ENCODE assay signal across 8 mouse cellular contexts in the genomic region with DNA sequence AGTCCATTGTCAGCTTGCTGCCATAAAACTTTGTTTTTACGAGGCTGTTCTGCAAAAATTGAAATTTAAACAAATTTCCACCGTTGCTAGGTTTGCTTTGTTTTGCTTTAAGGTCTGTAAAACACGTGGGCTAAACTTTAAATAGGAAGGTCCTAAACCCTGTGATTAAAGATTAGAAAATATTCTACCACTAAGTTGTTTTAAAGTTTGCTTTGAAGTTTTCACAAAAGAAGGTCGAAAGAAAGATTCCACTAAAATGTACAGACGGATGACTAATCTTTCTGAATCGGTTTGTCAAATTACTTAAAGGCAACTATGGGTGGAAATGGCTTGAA. TPM values are rescaled to one million over a fixed set of nuclear protein-coding genes. Genes with fewer than 3 reads are reported as not detected.
DNase-seq lines count a peak whose midpoint lies in the region; ATAC-seq and TF ChIP-seq lines count a peak whose summit lies in the region.

A gene (plus strand): TSS at position 288 of the 335 bp plus-strand sequence.

- no peak for DNase-seq in lung, postnatal 25 days (ENCODE audit: low spot score)
- DNase-seq in gastrocnemius, postnatal 36 days: no peak
- DNase-seq in liver, embryonic 11.5 days (ENCODE audit: low spot score): no peak
- DNase-seq in ovary, postnatal 36 days (ENCODE audit: low spot score): no peak
- no peak for DNase-seq in urinary bladder, postnatal 25 days (ENCODE audit: low spot score)

- peak within 1 kb of the TSS; percentile 67 for H3K4me3 ChIP-seq in lung, embryonic 15.5 days
- H3K4me3 ChIP-seq in cortical plate, adult 2 months (ENCODE audit: insufficient read depth, low read length): peak within 1 kb of the TSS; percentile 42
- peak within 1 kb of the TSS; percentile 86 for H3K4me3 ChIP-seq in liver, embryonic 11.5 days (ENCODE audit: low read depth, low read length)
- peak within 1 kb of the TSS; percentile 76 for H3K4me3 ChIP-seq in stomach, embryonic 16.5 days (replicated peaks; ENCODE audit: low read length)

- H3K9ac ChIP-seq in lung, embryonic 15.5 days: peak within 1 kb of the TSS; percentile 79
- peak within 1 kb of the TSS; percentile 87 for H3K9ac ChIP-seq in liver, embryonic 11.5 days (ENCODE audit: low read depth, low read length)
- peak within 1 kb of the TSS; percentile 82 for H3K9ac ChIP-seq in stomach, embryonic 16.5 days (ENCODE audit: low read length)

- TF ChIP-seq CTCF in cortical plate, adult 2 months (IDR thresholded peaks at IDR 0.05; ENCODE audit: extremely low read depth, insufficient read depth, low read length): no peak

- TF ChIP-seq POLR2A in cortical plate, adult 2 months (IDR thresholded peaks at IDR 0.05; ENCODE audit: extremely low read depth, insufficient read depth, low read length): no peak

- peaks cover 23% of the 10 kb centered on the region for H3K4me1 ChIP-seq in lung, embryonic 15.5 days
- H3K4me1 ChIP-seq in cortical plate, adult 2 months (ENCODE audit: control insufficient read depth, insufficient read depth, low read length): 0 out of 2 replicates have a peak, but pooled peaks cover 1% of the 10 kb centered on the region
- peaks cover 8% of the 10 kb centered on the region; the same call in 1 of the 2 replicates for H3K4me1 ChIP-seq in liver, embryonic 11.5 days (replicated peaks; ENCODE audit: control insufficient read depth, insufficient read depth, low read length)
- peaks cover 2% of the 10 kb centered on the region; the same call in 1 of the 2 replicates for H3K4me1 ChIP-seq in stomach, embryonic 16.5 days (ENCODE audit: control insufficient read depth, insufficient read depth, low read length)

- peak within 1 kb of the TSS; percentile 97 for H3K27ac ChIP-seq in lung, embryonic 15.5 days
- no peak within 1 kb of the TSS for H3K27ac ChIP-seq in cortical plate, adult 2 months (ENCODE audit: insufficient read depth, low read length)
- peak within 1 kb of the TSS; percentile 93 for H3K27ac ChIP-seq in liver, embryonic 11.5 days (ENCODE audit: low read depth, low read length)
- H3K27ac ChIP-seq in stomach, embryonic 16.5 days (ENCODE audit: low read length): peak within 1 kb of the TSS; percentile 97

- H3K4me2 ChIP-seq in lung, embryonic 15.5 days: peak within 1 kb of the TSS; percentile 99
- peak within 1 kb of the TSS; percentile 91 for H3K4me2 ChIP-seq in liver, embryonic 11.5 days
- H3K4me2 ChIP-seq in stomach, embryonic 16.5 days (ENCODE audit: low read depth, low read length): peak within 1 kb of the TSS; percentile 91

- under 1% methylated on average over 6 of the region's 6 CpGs for WGBS in lung, embryonic 15.5 days
- 2% methylated on average over 6 of the region's 6 CpGs for WGBS in liver, embryonic 11.5 days
- 1% methylated on average over 6 of the region's 6 CpGs for WGBS in stomach, embryonic 16.5 days

- no peaks in the 10 kb centered on the region for H3K27me3 ChIP-seq in lung, embryonic 15.5 days
- peaks cover 4% of the 10 kb centered on the region; the same call in 1 of the 2 replicates for H3K27me3 ChIP-seq in liver, embryonic 11.5 days (replicated peaks; ENCODE audit: control insufficient read depth, insufficient read depth, low read length)
- H3K27me3 ChIP-seq in stomach, embryonic 16.5 days (ENCODE audit: control insufficient read depth, insufficient read depth, low read length): no peaks in the 10 kb centered on the region

- intact Hi-C loops in gastrocnemius, postnatal 36 days (cut with DNase I): loop anchor here (5.0 to 10.0 kb wide), 3 partner anchors 169 to 497 kb away; a partner anchor contains a TSS

- no peaks in the 10 kb centered on the region for H3K9me3 ChIP-seq in lung, embryonic 15.5 days
- no peaks in the 10 kb centered on the region for H3K9me3 ChIP-seq in liver, embryonic 11.5 days (ENCODE audit: control insufficient read depth, low read length)
- no peaks in the 10 kb centered on the region for H3K9me3 ChIP-seq in stomach, embryonic 16.5 days (replicated peaks; ENCODE audit: control insufficient read depth, low read length)

- no peak for ATAC-seq in lung, embryonic 15.5 days (ENCODE audit: borderline replicate concordance, extremely low read depth, low FRiP score, low TSS enrichment)
- ATAC-seq in liver, embryonic 11.5 days (replicated peaks; ENCODE audit: low FRiP score): no peak
- no peak for ATAC-seq in stomach, embryonic 16.5 days (ENCODE audit: insufficient read depth, low FRiP score)

- peaks cover 3% of the 10 kb centered on the region for H3K36me3 ChIP-seq in lung, embryonic 15.5 days
- H3K36me3 ChIP-seq in liver, embryonic 11.5 days (ENCODE audit: control insufficient read depth, insufficient read depth, low read length): peaks cover 7% of the 10 kb centered on the region; the same call in 1 of the 2 replicates
- H3K36me3 ChIP-seq in stomach, embryonic 16.5 days (ENCODE audit: control insufficient read depth, insufficient read depth, low read length): no peaks in the 10 kb centered on the region

RNA-seq across cellular contexts. Expression of the gene that starts here (rescaled TPM):
- 204 and 215 TPM in 2 replicates for polyA plus RNA-seq in lung, embryonic 15.5 days (2015; fragmentation: Nextera tagmentation; extraction: Ambion mirVana)
- 7.6 and 13.5 TPM in 2 replicates for polyA plus RNA-seq in cortical plate, adult 2 months (2012; rRNA removed)
- 100 to 1,000 TPM in 1 of 2 experiments, 10 to 100 TPM in 1; 54.5 to 100 TPM for total RNA-seq in gastrocnemius, postnatal 36 days (2021)
- polyA plus RNA-seq in liver, embryonic 11.5 days (2014; fragmentation: Nextera tagmentation; extraction: Ambion mirVana): 420 and 459 TPM in 2 replicates
- polyA plus RNA-seq in stomach, embryonic 16.5 days (2015; fragmentation: Nextera tagmentation; extraction: Ambion mirVana): 328 and 363 TPM in 2 replicates

Comparison
In these comparisons a context has a peak if more than half of its experiments do, and no peak if none do; other contexts are left out.
1. RNA of the gene that starts here (polyA plus RNA-seq): 420 to 459 TPM in liver, embryonic 11.5 days, 328 to 363 TPM in stomach, embryonic 16.5 days and 204 to 215 TPM in lung, embryonic 15.5 days; 7.6 to 13.5 TPM in cortical plate, adult 2 months; every median in the first group is over 10 times any median in the second.
2. Peak in every context shown above with its lines, with median percentiles within 50 percentile points of each other: H3K4me2 ChIP-seq, H3K4me3 ChIP-seq and H3K9ac ChIP-seq.